Mouse (Mus musculus) limb, embryonic 14.5 days (tissue): ENCODE measurements around the gene Cdk18. TPM values are rescaled to one million over a fixed set of nuclear protein-coding genes. Genes with fewer than 3 reads are reported as not detected.
A peak's percentile ranks its signal among the peaks of the same experiment; 100 is the strongest.

Experiments used
- ATAC-seq: fragments of 200-750 bp; cut with Nextera tagmentation; 2 replicates; pipeline ENCODE4 v1.8.0; 2017; ENCODE audit warnings: low read depth, moderate number of reproducible peaks, moderate TSS enrichment; ENCODE audit not compliant: low FRiP score
- DNase-seq: peaks from one replicate; pipeline ENCODE4 v3.0.0-alpha.2; 2015; ENCODE audit warnings: low spot score
- H3K27ac ChIP-seq: fragments of 300-500 bp; sonication (generic); replicated peaks from 2 replicates; pipeline ENCODE4 v1.5.1; 2014; ENCODE audit warnings: low read depth, mild to moderate bottlenecking, low read length, moderate library complexity, mixed read lengths
- H3K27me3 ChIP-seq: fragments of 300-500 bp; sonication (generic); 2 replicates; pipeline ENCODE4 v1.6.1; 2014; ENCODE audit warnings: low read length, mixed read lengths; ENCODE audit not compliant: control insufficient read depth, insufficient read depth
- H3K36me3 ChIP-seq: fragments of 300-500 bp; sonication (generic); 2 replicates; pipeline ENCODE4 v1.6.1; 2014; ENCODE audit warnings: mild to moderate bottlenecking, low read length, moderate library complexity, mixed read lengths; ENCODE audit not compliant: control insufficient read depth, insufficient read depth
- H3K4me1 ChIP-seq: fragments of 300-500 bp; sonication (generic); 2 replicates; pipeline ENCODE4 v1.6.1; 2014; ENCODE audit warnings: antibody characterized with exemption, low read length, mixed read lengths; ENCODE audit not compliant: control insufficient read depth, insufficient read depth
- H3K4me2 ChIP-seq: fragments of 300-500 bp; sonication (generic); replicated peaks from 2 replicates; pipeline ENCODE4 v1.6.1; 2014; ENCODE audit warnings: low read depth, mild to moderate bottlenecking, low read length, moderate library complexity; ENCODE audit not compliant: severe bottlenecking
- H3K4me3 ChIP-seq: fragments of 300-500 bp; sonication (generic); replicated peaks from 2 replicates; pipeline ENCODE4 v1.5.1; 2014; ENCODE audit warnings: low read length
- H3K9ac ChIP-seq: fragments of 300-500 bp; sonication (generic); 2 replicates; pipeline ENCODE4 v1.6.1; 2014; ENCODE audit warnings: mild to moderate bottlenecking, low read depth, low read length, moderate library complexity; ENCODE audit not compliant: severe bottlenecking
- H3K9me3 ChIP-seq: fragments of 300-500 bp; sonication (generic); 2 replicates; pipeline ENCODE4 v1.6.1; 2016; ENCODE audit warnings: low read length; ENCODE audit not compliant: control insufficient read depth
- POLR2A ChIP-seq: fragments of 200-500 bp; IDR thresholded peaks from 2 replicates; pipeline ENCODE4 v1.8.0; 2012; ENCODE audit warnings: inconsistent platforms, mild to moderate bottlenecking, moderate library complexity, borderline replicate concordance; ENCODE audit not compliant: insufficient read depth, insufficient read length; ENCODE audit errors: extremely low read depth
- WGBS: fragments of 180-500 bp; shearing (Covaris S2); extraction: QIAGEN DNeasy Blood & Tissue Kit; methylation state at CpG from one replicate; pipeline ENCODE4 v1.1.7; 2014; 5-methylcytosine and 5-hydroxymethylcytosine counted together
- polyA plus RNA-seq, 2 experiments: library from polyadenylated mRNA; depleted of rRNA in 1 of 2; stranded (reverse) in 1 of 2; unstranded in 1 of 2; fragments of >200 nt; fragmentation: Nextera tagmentation in 1 of 2; extraction: Ambion mirVana in 1 of 2; gene quantifications; 2 replicates each; pipeline versions ENCODE4 v1.2.1 to v1.2.3; 2012 to 2014

Gene Cdk18
- polyA plus RNA-seq, 2 experiments, result 2.5 to 8.5 TPM

DNA sequence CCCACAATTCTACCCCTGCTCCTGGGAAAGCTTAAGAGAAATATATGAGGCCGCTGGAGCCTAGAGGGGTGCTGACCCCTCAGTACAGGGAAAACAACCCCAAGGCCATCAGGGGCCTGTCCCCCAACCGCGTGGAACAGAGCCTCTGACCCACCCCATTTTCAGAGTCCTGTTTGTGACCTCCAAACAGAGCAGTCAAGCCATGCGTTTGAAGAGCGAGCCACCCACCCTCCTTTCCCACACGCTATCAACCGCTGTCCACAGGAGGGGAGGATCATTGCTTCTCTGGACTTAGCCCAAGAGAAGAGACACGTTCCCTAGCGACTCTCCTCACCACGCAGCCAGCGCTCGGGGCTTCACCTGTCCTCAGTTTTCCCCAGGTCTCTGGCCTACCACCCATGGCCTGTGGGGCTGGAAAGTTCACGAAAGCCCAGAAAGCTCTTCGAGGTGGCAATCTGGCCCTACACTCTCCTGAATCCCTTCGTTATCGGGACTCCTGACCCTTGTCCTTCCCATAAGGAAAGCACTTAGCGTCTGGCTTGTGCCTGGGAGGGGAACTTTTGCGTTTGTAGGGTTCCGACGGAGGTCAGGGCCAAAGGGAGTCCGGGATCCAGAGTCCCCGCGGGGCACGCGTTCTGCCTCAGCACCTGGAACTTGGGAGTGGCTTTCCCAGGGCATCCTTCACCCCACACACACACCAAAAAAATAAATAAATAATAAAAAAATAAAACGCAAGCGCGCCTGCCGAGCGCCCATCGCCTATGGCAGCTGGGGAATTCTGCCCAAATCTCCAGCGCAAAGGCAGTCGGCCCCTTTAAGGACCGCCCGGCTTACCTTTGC lies 688 bp downstream of the Cdk18 start:
- WGBS, result 3% methylated on average over 33 of the region's 35 CpGs
- H3K4me2 ChIP-seq, result peak overlapping the region; percentile 98
- peaks cover 6% of the 10 kb centered on the region for H3K4me1 ChIP-seq
- no peaks in the 10 kb centered on the region for H3K9me3 ChIP-seq
- peak overlapping the region; percentile 67 for H3K4me3 ChIP-seq
- ATAC-seq (no peak), DNase-seq (no peak)
- H3K27me3 ChIP-seq, result no peaks in the 10 kb centered on the region
- H3K9ac ChIP-seq, result peak overlapping the region; percentile 68
- TF ChIP-seq POLR2A, result no peak
- H3K27ac ChIP-seq, result no peak overlapping the region
- no peaks in the 10 kb centered on the region for H3K36me3 ChIP-seq

DNA sequence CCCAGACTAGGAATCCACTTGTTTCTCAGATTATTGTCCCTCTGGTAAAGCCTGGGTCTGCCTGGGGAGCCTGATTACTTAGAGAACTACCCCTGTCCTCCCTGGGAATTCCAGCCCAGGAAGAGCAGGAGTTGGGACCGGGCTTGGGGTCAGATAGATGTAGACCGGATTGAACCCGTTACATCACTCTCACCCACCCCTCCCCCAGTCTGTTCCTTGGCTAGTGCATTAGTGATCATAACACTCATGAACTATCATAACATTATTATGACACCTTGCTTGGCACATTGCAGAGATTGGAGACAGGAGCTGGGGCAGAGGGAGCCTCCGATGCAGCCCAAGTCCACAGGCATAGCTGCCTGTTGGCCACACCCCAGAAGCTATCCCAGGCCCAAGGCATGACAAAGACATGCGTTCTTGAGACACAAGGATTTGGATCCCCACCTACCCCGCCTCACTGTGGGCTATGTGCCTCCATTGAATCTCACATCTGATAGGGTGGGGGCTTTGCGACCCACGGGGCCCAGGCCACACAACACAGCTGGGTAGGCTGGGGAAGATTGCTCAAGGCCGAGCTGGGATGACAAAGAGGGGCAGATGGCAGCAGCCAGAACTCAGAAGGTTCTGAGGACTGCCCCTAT lies 1.4 kb downstream of the Cdk18 start:
- WGBS, result 64% methylated on average over 9 of the region's 9 CpGs
- peak overlapping the region; percentile 98; the same call in 1 of the 2 replicates for H3K4me2 ChIP-seq
- peak overlapping the region; percentile 67; the same call in 1 of the 2 replicates for H3K4me3 ChIP-seq
- no peaks in the 10 kb centered on the region for H3K9me3 ChIP-seq
- H3K9ac ChIP-seq, result peak overlapping the region; percentile 68; the same call in 1 of the 2 replicates
- peaks cover 6% of the 10 kb centered on the region for H3K4me1 ChIP-seq
- H3K36me3 ChIP-seq, result no peaks in the 10 kb centered on the region
- H3K27me3 ChIP-seq, result no peaks in the 10 kb centered on the region
- H3K27ac ChIP-seq, result no peak overlapping the region
- TF ChIP-seq POLR2A, result no peak
- ATAC-seq, result no peak
- no peak for DNase-seq

GRCm38 (mm10) chr1:132136847-132137246 lies 2.6 kb downstream of the Cdk18 start:
- WGBS, result 100% methylated on average over 3 of the region's 3 CpGs
- Histone ChIP-seq H3K4me1 (peaks cover 6% of the 10 kb centered on the region), H3K4me2 (no peak overlapping the region), H3K27ac (no peak overlapping the region), H3K36me3 (no peaks in the 10 kb centered on the region), H3K9me3 (no peaks in the 10 kb centered on the region), H3K27me3 (no peaks in the 10 kb centered on the region), H3K9ac (no peak overlapping the region), H3K4me3 (no peak overlapping the region)
- DNase-seq, result no peak
- no peak for ATAC-seq
- no peak for TF ChIP-seq POLR2A

DNA sequence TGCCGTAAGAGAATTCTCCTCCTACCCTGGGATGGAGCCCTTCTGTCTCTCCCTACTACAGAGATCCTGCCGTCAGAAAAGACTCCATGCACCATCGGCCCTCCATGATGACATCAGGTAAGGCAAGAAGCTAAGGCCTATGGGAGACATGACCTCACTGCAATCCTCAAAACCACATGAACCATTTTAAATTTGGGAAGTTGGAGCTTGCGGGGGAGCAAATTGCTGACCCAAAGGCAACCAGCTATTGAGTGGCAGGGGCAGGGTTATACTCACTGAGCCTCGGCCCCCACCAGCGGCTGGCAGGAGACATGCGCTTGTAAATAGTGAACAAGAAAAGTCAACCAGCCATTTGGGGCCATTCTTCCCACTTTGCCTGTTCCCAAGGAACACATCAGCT lies 3.9 kb downstream of the Cdk18 start:
- Histone ChIP-seq H3K36me3 (no peaks in the 10 kb centered on the region), H3K4me2 (no peak overlapping the region), H3K4me1 (peaks cover 6% of the 10 kb centered on the region), H3K4me3 (no peak overlapping the region), H3K9ac (no peak overlapping the region), H3K27me3 (no peaks in the 10 kb centered on the region), H3K27ac (no peak overlapping the region), H3K9me3 (no peaks in the 10 kb centered on the region)
- no peak for ATAC-seq
- 87% methylated on average over 7 of the region's 7 CpGs for WGBS
- TF ChIP-seq POLR2A, result no peak
- DNase-seq, result no peak

GRCm38 (mm10) chr1:132128311-132128710 lies 11.2 kb downstream of the Cdk18 start:
- 58% methylated on average over 7 of the region's 7 CpGs for WGBS
- TF ChIP-seq POLR2A, result no peak
- no peak for DNase-seq
- no peak overlapping the region for H3K9ac ChIP-seq
- no peak overlapping the region for H3K27ac ChIP-seq
- H3K4me2 ChIP-seq, result no peak overlapping the region
- no peaks in the 10 kb centered on the region for H3K36me3 ChIP-seq
- no peaks in the 10 kb centered on the region for H3K9me3 ChIP-seq
- ATAC-seq, result no peak
- H3K4me1 ChIP-seq, result peaks cover 5% of the 10 kb centered on the region; the same call in 1 of the 2 replicates
- H3K4me3 ChIP-seq, result no peak overlapping the region
- H3K27me3 ChIP-seq, result no peaks in the 10 kb centered on the region
